Mouse (Mus musculus): ENCODE data around the gene Fbxo10.
"Not testable (repeated sequence)": the region's sequence is repeated elsewhere in the genome, so short reads cannot be mapped to it uniquely, and the experiment has no call there.

The Fbxo10 gene

GRCm38 (mm10) chr4:44998071-44998470, 86.3 kb downstream of the Fbxo10 start:
- no peak for DNase-seq

GRCm38 (mm10) chr4:44994776-44995175, 89.6 kb downstream of the Fbxo10 start:
- DNase-seq: no peak

- no peak for DNase-seq
Measured at GRCm38 (mm10) chr4:44993847-44994246, 90.6 kb downstream of the Fbxo10 start.

GRCm38 (mm10) chr4:44993179-44993578, 91.2 kb downstream of the Fbxo10 start:
- not testable (repeated sequence) for DNase-seq

GRCm38 (mm10) chr4:44992330-44992729, 92.1 kb downstream of the Fbxo10 start:
- not testable (repeated sequence) for DNase-seq

GRCm38 (mm10) chr4:44990560-44990959, 93.8 kb downstream of the Fbxo10 start:
- DNase-seq: no peak
